Mouse (Mus musculus): ENCODE data around the gene Uqcrfs1. TPM values are rescaled to one million over a fixed set of nuclear protein-coding genes. Genes with fewer than 3 reads are reported as not detected.
A peak's percentile ranks its signal among the peaks of the same experiment; 100 is the strongest.

Gene Uqcrfs1
- total RNA-seq, 4 experiments from 2014 or later = 1,110 to 1,211 (median 1,181) TPM

DNA sequence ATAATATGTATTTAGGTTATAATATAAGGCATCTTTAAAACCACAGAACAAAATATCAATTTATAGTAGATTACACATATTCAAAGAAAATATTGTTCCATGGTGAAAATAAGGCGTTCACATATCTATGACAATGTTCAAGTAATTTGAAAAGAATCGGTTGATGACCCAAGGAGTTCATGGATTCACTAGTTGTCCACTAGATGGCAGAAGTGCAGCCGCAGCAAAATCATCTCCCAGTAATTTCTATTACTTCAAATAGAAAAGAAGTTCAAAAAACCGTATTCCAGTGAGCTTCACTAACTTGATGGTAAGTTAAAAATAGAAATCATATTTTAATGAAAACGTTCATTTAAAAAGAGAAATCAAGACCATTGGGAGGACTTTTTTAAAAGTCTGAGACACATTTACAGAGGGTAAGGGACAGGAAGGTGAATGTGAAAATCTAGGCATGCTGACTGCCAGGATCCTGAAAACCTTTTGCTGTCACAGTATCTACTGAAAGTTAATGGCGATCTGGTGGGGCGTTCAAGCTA, 43.2 kb downstream of the Uqcrfs1 start:
- peak; percentile 26 for DNase-seq (ENCODE audit: low spot score)

Other genes starting within 250 kb of the Uqcrfs1 start
- gene Agtr1a, start 208.9 kb downstream of the Uqcrfs1 start, total RNA-seq (2022) = 10 to 100 TPM; 53.4 to 63.8 (median 55.9) TPM
- 10 to 100 TPM; 18.1 to 25.4 (median 20.0) TPM for gene Dusp22, start 114.6 kb upstream of the Uqcrfs1 start, total RNA-seq (2022)
- 1 to 10 TPM in 3 of 4 experiments, under 1 TPM in 1; 0.88 to 1.9 (median 1.3) TPM for gene Irf4, start 203.9 kb upstream of the Uqcrfs1 start, total RNA-seq (2022)

Measured in heart, adult 8-10 months (tissue).